Mouse (Mus musculus): ENCODE measurements around the gene Col6a3. TPM values are rescaled to one million over a fixed set of nuclear protein-coding genes. Genes with fewer than 3 reads are reported as not detected.

The Col6a3 gene
- polyA plus RNA-seq, 1 experiment, result 2.6 TPM

- Histone ChIP-seq H3K27me3 (ENCODE audit: control insufficient read depth, insufficient read depth, low read length) (no peaks in the 10 kb centered on the region), H3K4me3 (replicated peaks; ENCODE audit: insufficient read depth, low read depth, low read length) (no peak overlapping the region), H3K4me1 (ENCODE audit: control insufficient read depth, insufficient read depth, low read length) (no peaks in the 10 kb centered on the region), H3K27ac (ENCODE audit: insufficient read depth, low read length) (no peak overlapping the region)
- no peak for DNase-seq
- TF ChIP-seq POLR2A (IDR thresholded peaks at IDR 0.05; ENCODE audit: borderline replicate concordance, insufficient read depth, low read length) (no peak), CTCF (IDR thresholded peaks at IDR 0.05; ENCODE audit: borderline replicate concordance, insufficient read depth, low read depth, low read length) (no peak)
- WGBS, result 91% methylated on average over 4 of the region's 4 CpGs
Measured at GRCm38 (mm10) chr1:90790925-90791324, 52.8 kb downstream of the Col6a3 start.

- DNase-seq, result no peak
- Histone ChIP-seq H3K4me3 (replicated peaks; ENCODE audit: insufficient read depth, low read depth, low read length) (no peak overlapping the region), H3K27ac (ENCODE audit: insufficient read depth, low read length) (no peak overlapping the region), H3K4me1 (ENCODE audit: control insufficient read depth, insufficient read depth, low read length) (no peaks in the 10 kb centered on the region), H3K27me3 (ENCODE audit: control insufficient read depth, insufficient read depth, low read length) (no peaks in the 10 kb centered on the region)
- TF ChIP-seq CTCF (IDR thresholded peaks at IDR 0.05; ENCODE audit: borderline replicate concordance, insufficient read depth, low read depth, low read length) (no peak), POLR2A (IDR thresholded peaks at IDR 0.05; ENCODE audit: borderline replicate concordance, insufficient read depth, low read length) (no peak)
- whole genome bisulfite sequencing, result 78% methylated on average over 6 of the region's 6 CpGs
Measured at GRCm38 (mm10) chr1:90789506-90789905, 54.3 kb downstream of the Col6a3 start.

GRCm38 (mm10) chr1:90780446-90780845, 63.3 kb downstream of the Col6a3 start:
- Histone ChIP-seq H3K27ac (ENCODE audit: insufficient read depth, low read length) (no peak overlapping the region), H3K27me3 (ENCODE audit: control insufficient read depth, insufficient read depth, low read length) (no peaks in the 10 kb centered on the region), H3K4me3 (replicated peaks; ENCODE audit: insufficient read depth, low read depth, low read length) (no peak overlapping the region), H3K4me1 (ENCODE audit: control insufficient read depth, insufficient read depth, low read length) (no peaks in the 10 kb centered on the region)
- TF ChIP-seq POLR2A (IDR thresholded peaks at IDR 0.05; ENCODE audit: borderline replicate concordance, insufficient read depth, low read length) (no peak), CTCF (IDR thresholded peaks at IDR 0.05; ENCODE audit: borderline replicate concordance, insufficient read depth, low read depth, low read length) (no peak)
- DNase-seq, result no peak
- 43% methylated on average over 1 of the region's 1 CpGs for WGBS

- no peak overlapping the region for H3K27ac ChIP-seq (ENCODE audit: insufficient read depth, low read length)
- H3K4me3 ChIP-seq (replicated peaks; ENCODE audit: insufficient read depth, low read depth, low read length), result no peak overlapping the region
- H3K4me1 ChIP-seq (ENCODE audit: control insufficient read depth, insufficient read depth, low read length), result no peaks in the 10 kb centered on the region
- no peak for TF ChIP-seq POLR2A (IDR thresholded peaks at IDR 0.05; ENCODE audit: borderline replicate concordance, insufficient read depth, low read length)
- no peak for TF ChIP-seq CTCF (IDR thresholded peaks at IDR 0.05; ENCODE audit: borderline replicate concordance, insufficient read depth, low read depth, low read length)
- 23% methylated on average over 7 of the region's 7 CpGs for WGBS
- H3K27me3 ChIP-seq (ENCODE audit: control insufficient read depth, insufficient read depth, low read length), result no peaks in the 10 kb centered on the region
- DNase-seq, result no peak
Measured at GRCm38 (mm10) chr1:90779072-90779471, 64.7 kb downstream of the Col6a3 start.

GRCm38 (mm10) chr1:90775477-90776241, 68.1 kb downstream of the Col6a3 start:
- no peak for TF ChIP-seq POLR2A (IDR thresholded peaks at IDR 0.05; ENCODE audit: borderline replicate concordance, insufficient read depth, low read length)
- TF ChIP-seq CTCF (IDR thresholded peaks at IDR 0.05; ENCODE audit: borderline replicate concordance, insufficient read depth, low read depth, low read length), result no peak
- Histone ChIP-seq H3K4me1 (ENCODE audit: control insufficient read depth, insufficient read depth, low read length) (no peaks in the 10 kb centered on the region), H3K27me3 (ENCODE audit: control insufficient read depth, insufficient read depth, low read length) (no peaks in the 10 kb centered on the region), H3K4me3 (replicated peaks; ENCODE audit: insufficient read depth, low read depth, low read length) (no peak overlapping the region), H3K27ac (ENCODE audit: insufficient read depth, low read length) (no peak overlapping the region)
- 25% methylated on average over 10 of the region's 10 CpGs for WGBS
- DNase-seq, result no peak

GRCm38 (mm10) chr1:90771172-90771571, 72.6 kb downstream of the Col6a3 start:
- no peak for DNase-seq
- no peak for TF ChIP-seq CTCF (IDR thresholded peaks at IDR 0.05; ENCODE audit: borderline replicate concordance, insufficient read depth, low read depth, low read length)
- Histone ChIP-seq H3K4me3 (replicated peaks; ENCODE audit: insufficient read depth, low read depth, low read length) (no peak overlapping the region), H3K4me1 (ENCODE audit: control insufficient read depth, insufficient read depth, low read length) (no peaks in the 10 kb centered on the region), H3K27me3 (ENCODE audit: control insufficient read depth, insufficient read depth, low read length) (no peaks in the 10 kb centered on the region), H3K27ac (ENCODE audit: insufficient read depth, low read length) (no peak overlapping the region)
- WGBS, result 73% methylated on average over 4 of the region's 4 CpGs

GRCm38 (mm10) chr1:90770027-90770426, 73.7 kb downstream of the Col6a3 start:
- WGBS, result 90% methylated on average over 7 of the region's 7 CpGs

GRCm38 (mm10) chr1:90769301-90769700, 74.5 kb downstream of the Col6a3 start:
- TF ChIP-seq CTCF (IDR thresholded peaks at IDR 0.05; ENCODE audit: borderline replicate concordance, insufficient read depth, low read depth, low read length), result no peak
- TF ChIP-seq POLR2A (IDR thresholded peaks at IDR 0.05; ENCODE audit: borderline replicate concordance, insufficient read depth, low read length), result no peak
- 76% methylated on average over 7 of the region's 7 CpGs for WGBS
- Histone ChIP-seq H3K4me3 (replicated peaks; ENCODE audit: insufficient read depth, low read depth, low read length) (no peak overlapping the region), H3K4me1 (ENCODE audit: control insufficient read depth, insufficient read depth, low read length) (no peaks in the 10 kb centered on the region), H3K27ac (ENCODE audit: insufficient read depth, low read length) (no peak overlapping the region), H3K27me3 (ENCODE audit: control insufficient read depth, insufficient read depth, low read length) (no peaks in the 10 kb centered on the region)
- DNase-seq, result no peak

More at GRCm38 (mm10) chr1:90770027-90770426, 73.7 kb downstream of the Col6a3 start:
- no peaks in the 10 kb centered on the region for H3K4me1 ChIP-seq (ENCODE audit: control insufficient read depth, insufficient read depth, low read length)
- no peaks in the 10 kb centered on the region for H3K27me3 ChIP-seq (ENCODE audit: control insufficient read depth, insufficient read depth, low read length)
- no peak overlapping the region for H3K27ac ChIP-seq (ENCODE audit: insufficient read depth, low read length)
- no peak for DNase-seq
- H3K4me3 ChIP-seq (replicated peaks; ENCODE audit: insufficient read depth, low read depth, low read length), result no peak overlapping the region
- TF ChIP-seq CTCF (IDR thresholded peaks at IDR 0.05; ENCODE audit: borderline replicate concordance, insufficient read depth, low read depth, low read length) (no peak), POLR2A (IDR thresholded peaks at IDR 0.05; ENCODE audit: borderline replicate concordance, insufficient read depth, low read length) (no peak)
